Mouse (Mus musculus) retina, postnatal 1 day (tissue): Measurements from ENCODE around the gene Diexf.

Experiments used
- DNase-seq: peaks from one replicate; pipeline ENCODE4 v3.0.0-alpha.2; 2012

Gene Diexf

GRCm38 (mm10) chr1:193129786-193130455 is at the start of gene Diexf:
Diexf (minus strand) TSS chr1:193130272.
- peak; percentile 98 for DNase-seq

- DNase-seq = no peak
These were observed 44.2 kb upstream of the Diexf start for GRCm38 (mm10) chr1:193174143-193174733.

GRCm38 (mm10) chr1:193173810-193174129 is 43.7 kb upstream of the Diexf start:
- no peak for DNase-seq

GRCm38 (mm10) chr1:193172991-193173809 is 43.1 kb upstream of the Diexf start:
- peak; percentile 99 for DNase-seq

- no peak for DNase-seq
These were observed 39.8 kb upstream of the Diexf start for GRCm38 (mm10) chr1:193169856-193170255.

- DNase-seq = no peak
These were observed 39.2 kb upstream of the Diexf start for GRCm38 (mm10) chr1:193169228-193169627.

- no peak for DNase-seq
These were observed 37.7 kb upstream of the Diexf start, which contains the start of gene A130010J15Rik for GRCm38 (mm10) chr1:193167746-193168145. A130010J15Rik (plus strand) TSS chr1:193168046.

GRCm38 (mm10) chr1:193160317-193161032 is 30.4 kb upstream of the Diexf start:
- peak; percentile 62 for DNase-seq

- no peak for DNase-seq
These were observed 29.5 kb upstream of the Diexf start for GRCm38 (mm10) chr1:193159613-193160012.

- DNase-seq = no peak
These were observed 29.1 kb upstream of the Diexf start for GRCm38 (mm10) chr1:193159163-193159562.

GRCm38 (mm10) chr1:193157111-193157492 is 27.0 kb upstream of the Diexf start:
- no peak for DNase-seq

- no peak for DNase-seq
These were observed 26.4 kb upstream of the Diexf start for GRCm38 (mm10) chr1:193156316-193157110.

GRCm38 (mm10) chr1:193153561-193153960 is 23.5 kb upstream of the Diexf start:
- DNase-seq = no peak

- DNase-seq = peak; percentile 55
These were observed 22.8 kb upstream of the Diexf start, which contains the start of gene Irf6 for GRCm38 (mm10) chr1:193152872-193153271. Irf6 (plus strand) TSS chr1:193153111.

- peak; percentile 41 for DNase-seq
These were observed 21.1 kb upstream of the Diexf start for GRCm38 (mm10) chr1:193151134-193151533.

GRCm38 (mm10) chr1:193149231-193149630 is 19.2 kb upstream of the Diexf start:
- no peak for DNase-seq

- no peak for DNase-seq
These were observed 16.3 kb upstream of the Diexf start for GRCm38 (mm10) chr1:193146416-193146815.

- DNase-seq = no peak
These were observed 15.0 kb upstream of the Diexf start for GRCm38 (mm10) chr1:193145101-193145500.

GRCm38 (mm10) chr1:193144516-193144915 is 14.4 kb upstream of the Diexf start:
- DNase-seq = no peak

GRCm38 (mm10) chr1:193142517-193143062 is 12.5 kb upstream of the Diexf start:
- DNase-seq = no peak

GRCm38 (mm10) chr1:193141118-193141517 is 11.0 kb upstream of the Diexf start:
- DNase-seq = no peak

- DNase-seq = no peak
These were observed 8.6 kb upstream of the Diexf start for GRCm38 (mm10) chr1:193138669-193139068.
